Mouse (Mus musculus): ENCODE measurements around the gene Kif20b.

Gene Kif20b

DNA sequence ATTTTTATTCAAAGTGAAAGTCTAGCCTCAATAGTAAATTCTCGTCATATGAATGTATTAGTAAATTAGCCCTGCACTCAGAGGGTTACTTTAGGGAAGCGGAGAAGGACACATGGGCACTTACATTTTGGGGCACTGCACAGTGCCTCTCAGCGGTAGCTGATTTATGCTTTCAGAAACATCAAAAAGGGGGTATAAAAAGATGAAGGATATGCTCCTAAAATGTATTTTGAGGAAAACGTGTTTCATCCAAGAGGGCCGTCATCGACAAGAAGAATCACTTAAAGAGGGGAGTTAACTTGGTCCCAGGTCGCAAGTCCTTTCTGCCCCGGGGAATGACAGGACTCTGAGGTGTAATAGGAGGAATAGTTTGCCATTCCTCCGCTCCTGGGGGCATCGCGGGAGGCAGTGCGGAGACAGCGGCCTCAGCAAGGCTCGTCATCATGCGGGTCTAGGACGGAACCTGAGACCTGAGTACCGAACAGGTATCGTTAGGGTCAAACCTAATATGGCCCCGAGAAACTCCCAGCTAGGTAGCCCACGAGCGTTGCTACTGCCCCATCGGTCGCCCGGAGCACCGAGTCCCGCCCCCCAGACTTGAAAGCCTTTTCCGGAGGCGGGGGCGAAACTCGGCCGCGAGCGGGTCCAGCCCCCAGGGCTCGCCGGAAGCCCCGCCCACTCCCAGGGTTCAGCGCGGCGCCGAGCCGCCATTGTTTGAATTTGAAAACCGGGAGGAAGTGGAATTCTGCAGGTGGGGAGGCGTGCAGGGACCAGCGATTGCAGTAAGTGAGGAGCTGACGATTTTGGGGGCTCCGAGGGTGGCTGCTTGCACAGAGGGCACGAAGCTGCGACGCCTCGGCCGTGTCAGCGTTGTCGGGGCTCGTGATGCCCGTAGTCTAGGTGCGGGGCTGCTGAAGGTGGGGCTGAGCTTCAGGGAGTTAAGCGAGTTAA, at the start of gene Kif20b:
TSS of gene Kif20b (plus strand) at position 710 of the 951 bp plus-strand sequence.
- WGBS, result under 1% methylated on average over 57 of the region's 57 CpGs

DNA sequence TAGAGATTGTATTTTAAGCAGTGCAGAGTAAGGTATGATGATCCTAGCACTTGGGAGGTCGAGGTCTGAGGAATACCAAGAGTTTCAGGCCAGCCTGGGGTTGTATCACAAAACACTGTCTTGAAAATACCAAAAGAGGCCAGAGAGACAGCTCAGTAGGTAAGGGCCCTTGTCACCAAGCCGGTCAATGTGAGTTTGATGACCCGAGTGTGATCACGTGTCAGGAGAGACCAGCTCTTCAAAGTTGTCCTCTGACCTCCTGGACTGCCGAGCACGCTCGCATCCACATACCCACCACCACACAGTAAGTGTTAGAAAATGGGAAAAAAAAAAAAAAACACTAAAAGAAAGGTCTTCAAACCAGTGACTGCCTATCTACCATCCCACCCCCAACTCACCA, 45.5 kb upstream of the Kif20b start:
- 89% methylated on average over 7 of the region's 7 CpGs for WGBS

DNA sequence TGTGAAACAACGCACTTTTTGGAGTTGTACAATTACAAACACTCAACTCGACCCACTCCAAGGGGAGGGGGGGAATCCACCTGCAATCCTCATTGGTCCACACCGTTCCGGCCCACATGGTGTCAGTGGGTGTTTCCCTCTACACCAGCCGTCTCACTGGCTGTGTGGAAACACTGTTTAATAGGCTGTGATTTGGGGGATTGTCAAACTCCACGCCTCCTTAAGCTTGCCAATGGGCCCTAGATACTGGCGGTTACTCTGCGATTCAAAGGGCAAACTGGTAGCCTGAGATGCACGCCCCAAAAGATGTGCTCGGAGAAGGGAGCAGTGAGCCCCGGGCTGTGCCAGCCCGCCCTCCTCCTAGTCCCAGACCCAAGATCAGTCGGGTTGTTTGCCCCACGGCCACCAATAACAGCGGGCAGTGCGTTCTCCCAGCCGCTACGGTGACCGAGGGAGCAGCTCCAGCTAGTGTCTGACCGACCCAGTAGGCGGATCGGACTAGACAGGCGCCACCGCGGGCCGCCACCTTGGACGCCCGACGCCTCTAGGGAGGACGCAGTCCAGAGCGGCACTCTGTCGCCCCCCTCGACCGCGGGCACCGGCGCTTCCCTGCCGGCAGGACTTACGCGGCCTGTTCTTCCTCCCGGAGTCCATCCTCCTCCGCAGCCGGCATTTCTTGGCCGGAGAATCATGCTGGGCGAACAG, 44.1 kb upstream of the Kif20b start:
- WGBS, result under 1% methylated on average over 45 of the region's 45 CpGs

DNA sequence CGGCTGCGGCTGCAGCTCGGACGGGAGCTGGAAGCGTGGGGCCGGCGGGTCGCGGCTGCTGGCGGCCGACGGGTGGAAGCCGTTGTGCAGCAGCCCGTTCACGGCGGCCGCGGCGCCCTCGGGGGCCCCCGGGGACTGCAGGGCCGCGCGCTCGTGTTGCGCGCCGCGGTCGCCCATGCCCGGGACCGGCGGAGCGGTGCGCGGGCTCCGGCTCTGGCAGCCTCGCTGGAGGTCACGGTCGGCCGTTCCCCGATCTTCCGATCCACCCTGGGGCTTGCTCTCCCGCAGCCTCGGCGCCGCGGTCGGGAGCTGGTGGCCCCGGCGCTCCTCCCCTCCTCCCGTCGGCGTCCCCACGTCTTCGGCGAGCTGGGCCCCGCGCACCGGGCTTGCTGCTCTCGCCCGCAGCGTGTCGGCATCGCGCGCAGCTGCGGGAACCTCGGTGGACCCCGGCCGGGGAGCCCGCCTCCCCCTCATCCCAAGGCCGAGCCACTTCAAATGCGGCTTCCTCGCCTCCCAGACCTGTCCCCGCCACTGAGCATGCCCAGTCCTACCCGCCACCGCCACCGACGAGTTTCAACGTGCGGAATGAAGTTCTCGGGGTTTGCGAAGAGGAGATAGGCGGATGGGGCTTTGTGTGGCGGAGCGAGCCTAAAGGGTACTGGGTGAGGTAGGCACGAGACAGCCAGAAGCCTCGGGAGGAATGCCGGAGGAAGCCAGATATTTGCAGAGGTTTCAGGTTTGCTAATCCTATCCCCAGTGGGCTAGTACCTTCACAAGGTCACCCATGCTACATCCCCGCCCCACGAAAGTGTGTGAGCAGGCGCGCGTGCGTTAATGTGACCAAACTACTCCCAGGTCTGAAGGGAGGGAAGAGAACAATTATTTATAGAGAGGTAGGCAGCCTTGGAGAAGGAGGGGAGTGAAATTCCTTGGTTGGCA, 43.3 kb upstream of the Kif20b start, which contains the start of gene Pank1:
TSS of gene Pank1 (minus strand) at position 853 of the 939 bp plus-strand sequence.
- WGBS, result under 1% methylated on average over 95 of the region's 96 CpGs

DNA sequence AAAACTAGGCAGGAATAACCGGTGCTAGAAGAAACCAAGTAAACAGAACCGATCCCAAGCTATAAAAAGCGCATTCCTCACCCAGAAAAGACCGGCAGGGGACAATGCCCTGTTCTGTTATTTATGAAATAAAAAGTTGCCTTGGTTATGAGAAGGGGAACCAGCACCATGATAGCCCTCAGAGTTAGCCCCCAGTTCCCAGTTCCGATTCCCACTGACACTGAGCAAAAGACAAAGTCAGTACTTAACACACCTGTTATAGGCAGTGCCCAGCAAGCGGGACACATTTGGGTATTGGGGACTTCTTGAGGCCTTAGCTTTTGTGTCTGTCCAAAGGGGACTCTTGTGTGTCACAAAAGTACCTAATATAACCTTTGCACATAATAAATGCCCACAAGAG, 42.5 kb upstream of the Kif20b start:
- 26% methylated on average over 6 of the region's 6 CpGs for WGBS

DNA sequence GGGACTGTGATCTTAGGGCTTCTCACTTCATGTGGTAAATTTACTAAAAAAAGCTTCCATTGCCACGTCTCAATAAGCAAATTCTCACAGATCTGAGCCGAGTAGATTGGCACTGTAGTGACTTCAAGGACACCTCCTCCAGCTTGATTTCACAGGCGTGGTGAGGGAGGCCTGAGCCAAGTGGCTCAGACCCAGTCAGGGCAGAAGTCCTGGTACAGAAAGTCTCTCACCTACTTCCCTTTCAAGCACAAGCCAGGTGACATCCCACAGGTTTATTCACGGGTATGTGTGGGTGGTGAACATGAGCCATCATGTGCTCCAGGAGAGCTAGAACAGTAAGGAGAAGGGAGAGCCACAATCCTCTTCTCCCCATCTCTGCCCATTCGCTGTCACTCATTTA, 41.0 kb upstream of the Kif20b start:
- WGBS, result 51% methylated on average over 5 of the region's 5 CpGs

DNA sequence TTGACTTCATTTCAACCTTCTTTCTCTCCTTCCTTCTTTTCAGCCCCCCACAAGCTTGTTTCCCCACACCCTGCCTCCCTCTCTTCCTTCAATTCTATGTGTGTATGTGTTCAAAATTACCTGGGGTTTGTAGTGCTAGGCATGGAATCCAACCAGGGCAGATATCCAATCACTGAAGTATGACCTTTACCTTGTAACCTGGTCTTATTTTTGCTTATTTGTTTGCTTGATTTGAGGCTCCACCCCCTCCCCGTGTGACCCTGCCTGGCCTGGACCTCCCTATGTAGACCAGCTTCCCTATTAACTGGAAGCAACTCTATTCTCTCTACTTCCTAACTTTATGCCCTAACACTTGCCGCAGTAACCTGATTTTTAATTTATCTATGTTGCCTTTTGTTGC, 39.7 kb upstream of the Kif20b start:
- WGBS, result 84% methylated on average over 2 of the region's 2 CpGs

DNA sequence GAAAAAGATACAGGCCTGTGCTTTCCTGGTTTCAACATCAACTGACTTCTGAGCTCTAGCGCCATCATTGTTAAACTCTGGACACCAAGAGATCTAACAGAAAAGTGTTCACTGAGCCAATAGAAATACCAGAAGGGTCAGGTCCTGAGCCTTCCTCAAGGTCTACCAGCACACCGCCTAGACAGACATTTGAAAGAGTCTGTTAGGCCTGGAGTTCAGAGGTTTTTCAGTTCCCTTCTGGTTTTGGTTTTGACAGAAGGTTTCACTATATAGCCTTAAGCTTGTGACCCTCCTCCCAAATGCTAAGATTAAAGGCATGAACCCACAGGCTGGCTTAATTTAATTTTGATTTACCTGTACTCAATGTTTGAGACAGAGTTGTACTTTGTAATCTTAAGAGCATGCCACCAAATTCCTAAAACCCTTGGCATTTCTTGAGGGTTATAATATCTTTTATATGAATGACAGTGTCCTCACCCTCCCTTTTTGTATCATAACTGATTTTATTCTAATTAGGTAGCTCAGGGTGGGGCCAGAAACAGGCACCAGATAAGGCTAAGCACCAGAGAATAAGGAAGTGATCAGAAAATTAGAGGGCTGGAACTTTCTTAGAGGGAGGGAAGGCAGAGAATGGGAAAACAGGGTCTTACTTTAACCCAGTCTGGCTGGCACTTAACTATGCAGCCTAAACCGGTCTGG, 38.5 kb upstream of the Kif20b start:
- 91% methylated on average over 3 of the region's 3 CpGs for WGBS

DNA sequence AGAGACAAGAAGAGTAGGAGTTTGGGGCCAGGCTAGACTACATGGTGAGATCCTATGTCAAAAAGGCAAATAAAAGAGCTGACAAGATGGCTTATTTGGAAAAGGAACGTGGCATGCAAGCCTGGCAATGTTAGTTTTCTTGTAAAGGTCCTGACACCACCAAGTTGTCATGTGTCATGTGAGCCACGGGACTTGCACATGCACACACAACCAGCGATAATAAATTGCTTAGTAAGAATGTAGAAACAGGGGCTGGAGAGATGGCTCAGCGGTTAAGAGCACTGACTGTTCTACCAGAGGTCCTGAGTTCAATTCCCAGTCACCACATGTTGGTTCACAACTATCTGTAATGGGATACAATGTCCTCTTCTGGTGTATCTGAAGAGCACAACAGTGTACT, 35.8 kb upstream of the Kif20b start:
- WGBS, result 96% methylated on average over 4 of the region's 4 CpGs

DNA sequence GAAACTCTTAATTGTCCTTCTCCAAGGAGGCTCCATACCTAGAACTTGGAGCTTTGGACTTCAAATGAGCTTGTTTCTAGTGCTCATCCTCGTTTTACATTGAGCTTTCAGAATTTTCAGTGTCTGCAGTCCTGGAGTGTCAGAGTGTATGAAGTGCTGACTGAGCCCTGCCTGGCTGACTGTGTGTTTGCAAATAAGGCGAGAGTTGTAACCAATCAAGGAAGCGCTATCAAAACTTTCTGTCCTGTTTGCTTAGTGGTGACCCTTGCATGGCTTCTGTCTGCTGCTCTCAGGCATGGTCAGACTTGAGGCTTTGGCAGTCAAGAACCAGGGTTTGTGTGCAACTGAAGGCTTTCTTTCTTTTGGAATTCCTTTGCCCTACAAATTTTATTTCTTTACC, 31.2 kb upstream of the Kif20b start:
- WGBS, result 68% methylated on average over 3 of the region's 3 CpGs

DNA sequence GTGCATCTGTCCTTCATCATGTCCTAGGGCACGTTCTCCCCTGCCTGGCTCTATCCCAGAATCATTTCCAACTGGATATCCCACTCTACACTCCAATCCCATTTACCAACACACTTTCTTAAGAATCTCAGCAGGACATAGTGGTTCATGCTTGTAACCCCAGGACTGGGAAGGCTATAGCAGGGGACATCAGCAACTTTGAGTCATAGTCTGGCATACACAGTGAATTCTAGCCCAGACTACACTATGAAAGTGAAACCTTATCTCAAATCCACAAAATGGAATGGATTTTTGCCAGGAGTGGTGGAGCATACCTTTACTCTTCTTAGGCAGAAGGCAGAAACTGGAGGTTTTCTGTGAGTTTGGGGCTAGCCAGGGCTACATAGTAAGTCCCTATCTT, 30.6 kb upstream of the Kif20b start:
- 60% methylated on average over 1 of the region's 1 CpGs for WGBS

DNA sequence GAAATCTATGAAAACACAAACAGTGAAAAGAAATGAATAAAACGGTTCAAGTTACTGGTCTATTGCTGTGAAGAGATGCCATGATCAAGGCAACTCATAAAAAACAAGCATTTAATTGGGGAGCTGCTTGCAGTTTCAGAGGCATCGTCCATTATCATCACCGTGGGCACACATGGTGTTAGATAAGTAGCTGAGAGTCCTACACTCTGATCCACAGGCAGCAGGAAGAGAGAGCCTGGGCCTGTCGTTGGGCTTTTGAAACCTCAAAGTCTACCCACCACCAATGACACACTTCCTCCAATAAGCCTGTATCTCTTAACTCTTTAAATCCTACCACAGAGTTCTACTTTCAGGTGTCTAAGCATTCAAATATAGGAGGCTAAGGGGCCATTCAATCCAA, 27.1 kb upstream of the Kif20b start:
- WGBS, result 85% methylated on average over 4 of the region's 4 CpGs

DNA sequence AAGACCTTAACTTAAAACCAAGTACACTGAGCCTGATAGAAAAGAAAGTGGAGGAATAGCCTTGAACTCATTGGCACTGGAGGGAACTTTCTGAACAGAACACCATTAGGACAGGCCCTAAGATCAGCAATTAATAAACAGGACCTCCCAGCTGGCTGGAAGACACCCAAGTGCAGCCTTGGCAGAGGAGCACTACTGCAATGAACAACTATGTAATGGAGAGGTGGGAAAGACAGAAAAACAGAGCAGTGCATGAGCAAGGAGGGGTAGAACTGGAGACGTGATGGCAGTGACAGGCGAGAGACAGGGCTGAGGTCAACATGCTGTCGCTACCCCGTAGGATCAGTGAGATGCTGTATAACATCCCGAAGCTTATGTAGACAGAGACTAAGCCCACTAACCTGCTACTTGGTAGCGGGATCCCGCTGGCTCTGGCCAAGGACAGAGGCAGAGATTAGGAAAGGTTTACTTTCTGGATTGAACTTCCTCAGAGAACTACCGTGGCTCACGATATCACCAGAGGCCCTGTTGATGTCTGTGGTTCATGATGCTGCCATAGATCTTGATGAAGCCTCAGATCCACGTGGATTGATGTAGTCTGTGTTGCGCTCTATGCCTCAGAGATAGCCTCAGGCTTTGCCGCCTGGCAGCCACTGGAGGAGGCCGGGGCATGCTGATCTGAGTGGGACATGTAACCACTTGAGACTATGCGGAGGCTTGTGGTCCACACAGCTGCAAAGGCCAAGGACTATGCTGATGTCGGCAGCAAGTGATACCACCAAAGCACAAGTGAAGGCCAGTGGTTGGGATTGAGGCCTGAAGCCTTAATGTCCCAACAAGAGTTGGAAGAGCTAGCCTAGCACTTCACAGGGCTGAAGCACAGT, 24.8 kb upstream of the Kif20b start:
- WGBS, result 96% methylated on average over 15 of the region's 15 CpGs

DNA sequence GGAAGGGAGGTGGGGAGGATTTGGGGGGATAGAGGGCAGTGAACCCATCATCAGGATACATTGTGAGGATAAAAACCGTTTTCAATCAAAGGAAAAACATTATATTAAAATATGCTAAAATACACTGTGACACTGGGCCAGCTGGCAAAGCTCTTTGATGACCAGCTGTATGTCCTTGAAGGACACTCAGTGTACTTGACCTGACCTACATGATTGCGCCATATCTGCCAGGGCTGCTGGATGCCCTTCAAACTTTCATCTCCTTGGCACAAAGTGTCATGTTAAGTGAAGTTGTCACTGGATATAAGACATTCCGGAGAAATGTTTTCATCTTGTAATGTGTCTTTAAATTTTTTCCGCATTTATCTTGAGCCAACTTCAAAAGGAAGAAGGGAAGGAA, 23.2 kb upstream of the Kif20b start:
- 80% methylated on average over 4 of the region's 4 CpGs for WGBS

DNA sequence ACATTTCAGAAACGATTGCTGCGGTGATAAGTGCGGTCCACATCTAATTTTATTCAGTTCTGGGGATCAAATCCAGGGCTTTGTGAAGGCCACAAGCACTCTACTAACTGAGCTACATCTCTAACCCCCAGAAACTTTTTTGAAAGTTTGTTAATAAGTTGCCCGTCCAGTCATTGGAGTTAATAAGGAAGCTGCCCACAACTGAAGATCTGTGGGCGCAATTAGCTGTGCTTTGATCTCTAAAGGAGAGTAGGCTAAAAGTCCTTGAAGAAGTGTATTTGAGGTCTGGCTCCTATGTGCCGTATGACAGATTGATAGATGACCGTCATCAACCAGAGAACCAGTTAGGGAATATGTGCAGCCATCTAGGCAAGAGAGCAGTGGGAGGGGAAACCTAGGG, 20.9 kb upstream of the Kif20b start:
- 96% methylated on average over 7 of the region's 7 CpGs for WGBS

DNA sequence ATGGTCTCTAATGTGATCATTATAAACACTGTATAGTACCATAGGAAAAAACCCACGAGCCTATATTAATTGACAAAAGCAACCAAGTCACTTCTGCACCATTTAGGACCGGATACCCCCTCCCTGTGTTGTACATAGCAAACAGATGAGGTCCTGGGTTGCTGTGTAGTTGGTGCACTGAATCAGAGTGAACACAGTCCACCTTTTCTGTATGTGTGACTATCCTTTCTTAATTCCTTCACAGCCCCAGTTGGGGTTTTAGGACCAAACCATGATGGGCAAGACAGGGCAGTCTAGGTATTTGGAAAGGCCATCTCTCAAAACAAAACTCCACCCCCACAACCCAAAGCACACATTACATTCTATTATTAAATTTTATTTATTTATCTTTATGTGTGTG, 20.4 kb upstream of the Kif20b start:
- 83% methylated on average over 2 of the region's 2 CpGs for WGBS

DNA sequence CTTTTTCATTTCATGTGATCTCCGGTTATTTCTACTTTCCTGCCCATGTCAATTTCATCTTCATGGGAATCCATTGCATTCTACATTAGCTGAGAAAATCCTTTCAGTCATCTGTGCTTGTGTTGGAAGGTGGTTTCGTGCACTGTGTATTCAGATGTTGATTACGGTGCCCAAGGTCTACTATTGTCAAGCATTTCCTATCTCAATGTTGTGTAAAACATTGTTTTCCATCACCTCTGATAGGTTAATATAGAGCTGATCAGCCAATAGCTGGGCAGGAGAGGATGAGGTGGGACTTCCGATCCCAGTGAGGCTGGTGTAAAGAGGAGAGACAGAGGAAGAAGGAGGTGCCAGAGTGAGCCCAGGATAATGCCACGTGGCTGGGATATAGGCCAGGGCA, 18.1 kb upstream of the Kif20b start:
- 89% methylated on average over 5 of the region's 5 CpGs for WGBS

DNA sequence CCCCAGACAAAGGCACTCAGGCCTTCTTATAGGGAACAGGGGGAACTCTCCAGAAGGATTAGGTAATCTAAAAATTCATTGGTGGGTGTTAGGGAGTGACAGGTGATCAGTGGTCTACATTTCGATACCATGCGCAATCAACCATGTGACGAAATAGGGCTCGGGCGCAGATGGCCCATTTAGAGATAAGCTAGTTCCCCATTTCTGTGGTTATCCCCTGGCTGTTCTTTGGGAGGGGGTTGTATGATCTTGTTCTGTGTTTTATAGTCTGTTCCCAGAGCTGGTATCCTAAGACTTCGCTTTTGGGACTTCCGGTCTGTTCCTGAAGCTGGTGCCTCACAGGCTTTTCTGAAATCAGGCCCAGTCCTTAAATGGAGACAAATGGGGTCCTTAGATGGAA, 16.7 kb upstream of the Kif20b start:
- 90% methylated on average over 7 of the region's 7 CpGs for WGBS

DNA sequence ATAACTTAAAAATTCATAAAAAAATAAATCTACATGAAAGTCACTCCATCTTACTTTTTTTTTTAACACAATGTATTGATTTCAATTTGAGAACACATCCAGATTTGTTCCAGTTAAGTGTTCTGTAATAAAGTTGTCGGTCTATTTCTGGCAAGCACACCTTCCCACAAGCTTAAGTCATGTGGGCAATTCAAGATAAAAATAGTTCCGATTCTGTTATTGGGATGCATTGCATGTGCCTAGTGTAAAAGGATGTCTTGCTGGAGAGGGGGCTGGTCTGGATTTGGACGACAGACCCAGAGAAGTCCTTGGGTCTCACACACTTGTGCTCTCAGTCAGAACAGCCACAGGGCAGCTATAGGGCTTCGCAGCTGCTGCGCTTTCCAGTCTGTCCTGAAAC, 15.4 kb upstream of the Kif20b start:
- WGBS, result 60% methylated on average over 5 of the region's 5 CpGs

DNA sequence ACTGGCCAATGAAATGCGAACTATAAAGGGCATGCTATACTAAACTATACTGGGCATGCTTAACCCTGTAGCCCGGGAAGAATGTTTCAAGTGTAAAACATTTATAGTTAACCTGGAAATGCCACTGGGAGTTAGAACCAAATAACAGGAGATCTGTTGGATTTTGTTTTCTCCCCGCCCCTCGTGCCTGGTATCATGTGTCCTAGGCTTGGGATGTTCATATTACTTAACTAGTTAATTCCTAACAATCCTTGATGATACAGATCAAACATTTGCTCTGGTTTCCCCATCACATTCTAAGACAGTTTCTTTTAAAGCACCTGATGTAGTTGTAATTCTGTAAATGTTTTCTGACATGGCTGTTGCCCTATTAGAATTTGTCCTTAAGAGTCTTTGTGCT, 2.1 kb upstream of the Kif20b start:
- WGBS, result 95% methylated on average over 4 of the region's 4 CpGs

All from cerebral cortex, adult 2 months (tissue).